Mouse (Mus musculus) myocyte (in vitro differentiated cells): ENCODE measurements around the gene Rnf168.

Experiments used
- MAX ChIP-seq: IDR thresholded peaks from one replicate; pipeline ENCODE4 v1.6.1; 2011; ENCODE audit warnings: low read depth, mild to moderate bottlenecking, control low read depth
- POLR2A ChIP-seq: IDR thresholded peaks from one replicate; pipeline ENCODE4 v1.6.1; 2011; ENCODE audit warnings: low read depth, mild to moderate bottlenecking, control low read depth, moderate library complexity; ENCODE audit not compliant: insufficient read length
- TCF12 ChIP-seq: IDR thresholded peaks from one replicate; pipeline ENCODE4 v1.6.1; 2011; ENCODE audit warnings: mild to moderate bottlenecking, control low read depth; ENCODE audit not compliant: poor library complexity, insufficient read depth, severe bottlenecking
- TCF3 ChIP-seq: IDR thresholded peaks from one replicate; pipeline ENCODE4 v1.6.1; 2011; ENCODE audit warnings: low read depth, control low read depth; ENCODE audit not compliant: insufficient read length

- TF ChIP-seq TCF12, result no peak
- no peak for TF ChIP-seq POLR2A
- TF ChIP-seq MAX, result no peak
- no peak for TF ChIP-seq TCF3
These were observed 1.1 kb downstream of the Rnf168 start for GRCm38 (mm10) chr16:32278396-32278795.
